In genomic region chr6:114321146-114321545, GRCm38 (mm10) we compare ENCODE assay signal across 26 mouse cellular contexts. TPM values are rescaled to one million over a fixed set of nuclear protein-coding genes. Genes with fewer than 3 reads are reported as not detected.
A peak's percentile ranks its signal among the peaks of the same experiment; 100 is the strongest.
DNase-seq lines count a peak whose midpoint lies in the region; ATAC-seq and TF ChIP-seq lines count a peak whose summit lies in the region.
"Had no signal": no experiment of that assay in that cellular context is flagged by ENCODE, and none has a peak within 500 bp of the region (broad histone marks: within the 10 kb centered on the region; RNA-seq: fewer than 3 reads in every experiment).

No protein-coding gene starts in this region.

- H3K9ac ChIP-seq in heart, postnatal 0 days (replicated peaks; ENCODE audit: low read depth, low read length): no peak overlapping the region
- no peak overlapping the region for H3K9ac ChIP-seq in CH12.LX (ENCODE audit: insufficient read depth, low read depth)
- no peak overlapping the region for H3K9ac ChIP-seq in MEL (ENCODE audit: control insufficient read depth, low read depth, low read length, poor library complexity, severe bottlenecking)
- H3K9ac ChIP-seq: heart, embryonic 13.5 days; liver, embryonic 13.5 days; midbrain, embryonic 15.5 days; neural tube, embryonic 15.5 days had no signal

- intact Hi-C loops in left cerebral cortex, adult 2 months (cut with DNase I): no loop called here
- intact Hi-C loops in left cerebral cortex, postnatal 4 days (cut with DNase I): no loop called here

- H3K27ac ChIP-seq in heart, postnatal 0 days (ENCODE audit: low read depth): no peak overlapping the region
- no peak overlapping the region for H3K27ac ChIP-seq in left cerebral cortex, adult 2 months
- H3K27ac ChIP-seq in CH12.LX (ENCODE audit: insufficient read depth, low read depth) (no peak overlapping the region), MEL (ENCODE audit: control insufficient read depth, low read depth, low read length) (no peak overlapping the region)
- H3K27ac ChIP-seq: heart, embryonic 13.5 days; liver, embryonic 13.5 days; midbrain, embryonic 15.5 days had no signal

- dilution Hi-C loops in CH12.LX (cut with MboI; ENCODE audit: extremely low pct_ligation_motif_present, extremely low pct_unique_long_range_greater_than_20kb, low sequenced_read_pairs): no loop called here

- no peaks in the 10 kb centered on the region for H3K27me3 ChIP-seq in heart, postnatal 0 days (ENCODE audit: control insufficient read depth, insufficient read depth, low read length)
- H3K27me3 ChIP-seq in CH12.LX (replicated peaks): peaks cover 61% of the 10 kb centered on the region
- no peaks in the 10 kb centered on the region for H3K27me3 ChIP-seq in MEL (ENCODE audit: control insufficient read depth in 1 of 2, insufficient read depth in 2 of 2, low read length in 2 of 2)
- H3K27me3 ChIP-seq: heart, embryonic 13.5 days; liver, embryonic 13.5 days; midbrain, embryonic 15.5 days; neural tube, embryonic 15.5 days had no signal

- H3K36me3 ChIP-seq in heart, postnatal 0 days (replicated peaks; ENCODE audit: control insufficient read depth, insufficient read depth, low read length): no peaks in the 10 kb centered on the region
- no peaks in the 10 kb centered on the region for H3K36me3 ChIP-seq in CH12.LX (replicated peaks in 1 of 2; ENCODE audit: control insufficient read depth in 1 of 2, insufficient read depth in 1 of 2, low read length in 1 of 2)
- H3K36me3 ChIP-seq in MEL (ENCODE audit: control insufficient read depth in 1 of 2, insufficient read depth in 2 of 2, low read length in 2 of 2): no peaks in the 10 kb centered on the region
- H3K36me3 ChIP-seq: heart, embryonic 13.5 days; liver, embryonic 13.5 days; midbrain, embryonic 15.5 days had no signal

- WGBS in heart, postnatal 0 days: 84% methylated on average over 3 of the region's 3 CpGs

- no peak overlapping the region for H3K4me3 ChIP-seq in heart, postnatal 0 days (ENCODE audit: low read depth, low read length)
- no peak overlapping the region for H3K4me3 ChIP-seq in left cerebral cortex, adult 2 months
- H3K4me3 ChIP-seq in CH12.LX (replicated peaks in 1 of 3; ENCODE audit: low read depth in 2 of 3, low read length in 2 of 3, poor library complexity in 1 of 3): no peak overlapping the region
- no peak overlapping the region for H3K4me3 ChIP-seq in MEL (ENCODE audit: control insufficient read depth in 1 of 2, insufficient read depth in 1 of 2, low read depth in 2 of 2, low read length in 2 of 2)
- H3K4me3 ChIP-seq: heart, embryonic 13.5 days; liver, embryonic 13.5 days; megakaryocyte, embryonic 14.5 days; midbrain, embryonic 15.5 days; neural tube, embryonic 15.5 days had no signal

- TF ChIP-seq CTCF in heart, postnatal 0 days (IDR thresholded peaks at IDR 0.05; ENCODE audit: low read depth): 0 out of 2 replicates have a peak, but pooled peaks have one; percentile 7
- TF ChIP-seq CTCF in left cerebral cortex, adult 2 months (IDR thresholded peaks at IDR 0.05): peak; percentile 34
- TF ChIP-seq CTCF in CH12.LX (conservative IDR thresholded peaks at IDR 0.05 in 1 of 2, IDR thresholded peaks at IDR 0.05 in 1 of 2; ENCODE audit: low read depth in 2 of 2, low read length in 2 of 2) (peak; percentile 37 to 53; a peak in 3 of 4 replicates), MEL (IDR thresholded peaks at IDR 0.05 in 2 of 3, conservative IDR thresholded peaks at IDR 0.05 in 1 of 3; ENCODE audit: control insufficient read depth in 1 of 3, insufficient read depth in 1 of 3, low read depth in 2 of 3, low read length in 3 of 3, poor library complexity in 1 of 3, severe bottlenecking in 1 of 3) (peak; percentile 15 to 36 (median 32); a peak in 5 of 6 replicates)

- no peak for ATAC-seq in heart, postnatal 0 days (ENCODE audit: insufficient read depth, low read depth)
- ATAC-seq: forebrain, embryonic 16.5 days; inflammation-experienced regulatory T-cells, adult 6 months; midbrain, embryonic 15.5 days; Patski had no signal

- in situ Hi-C loops in CH12.LX (cut with MboI; ENCODE audit: low pct_ligation_motif_present, low pct_unique_long_range_greater_than_20kb, low sequenced_read_pairs): no loop called here

- TF ChIP-seq POLR2A in CH12.LX (IDR thresholded peaks at IDR 0.05; ENCODE audit: low read depth, low read length) (no peak), MEL (IDR thresholded peaks at IDR 0.05; ENCODE audit: control insufficient read depth in 1 of 2, insufficient read depth in 1 of 2, low read depth in 1 of 2, low read length in 2 of 2, poor library complexity in 1 of 2) (no peak)

- TF ChIP-seq RAD21 in CH12.LX (IDR thresholded peaks at IDR 0.05; ENCODE audit: low read depth, low read length) (no peak; the same call in 1 of the 2 replicates), MEL (IDR thresholded peaks at IDR 0.05; ENCODE audit: low read depth, low read length) (peak; percentile 24)

- 0 out of 2 replicates have a peak, but pooled peaks cover 7% of the 10 kb centered on the region for H3K9me3 ChIP-seq in heart, postnatal 0 days (replicated peaks; ENCODE audit: control insufficient read depth, low read length)
- peaks cover 4% of the 10 kb centered on the region for H3K9me3 ChIP-seq in CH12.LX (replicated peaks; ENCODE audit: low read length)
- no peaks in the 10 kb centered on the region for H3K9me3 ChIP-seq in MEL (replicated peaks; ENCODE audit: insufficient read depth, low read length)
- H3K9me3 ChIP-seq: midbrain, embryonic 15.5 days; neural tube, embryonic 15.5 days had no signal

- TF ChIP-seq EP300 in heart, postnatal 0 days (IDR thresholded peaks at IDR 0.05; ENCODE audit: low read depth): no peak
- no peak for TF ChIP-seq EP300 in CH12.LX (IDR thresholded peaks at IDR 0.05; ENCODE audit: low read length)
- no peak for TF ChIP-seq EP300 in MEL (IDR thresholded peaks at IDR 0.05; ENCODE audit: low read depth in 1 of 2, low read length in 2 of 2)

- DNase-seq in heart, postnatal 0 days (ENCODE audit: low spot score): no peak
- DNase-seq in heart, postnatal 4 days: no peak
- DNase-seq in left cerebral cortex, adult 2 months (ENCODE audit: extremely low spot score in 1 of 2, low spot score in 2 of 2): no peak
- DNase-seq in left cerebral cortex, postnatal 4 days: no peak
- DNase-seq in CH12.LX (ENCODE audit: extremely low read depth) (peak; percentile 2), MEL (ENCODE audit: low read depth, low spot score) (peak; percentile 8)
- no peak for DNase-seq in urinary bladder, adult 2 months (ENCODE audit: low spot score)
- DNase-seq in kidney, adult 18-20 months: no peak
- DNase-seq: adrenal gland, postnatal 25 days; cerebellum, adult 11-12 months; cerebellum, postnatal 25 days; embryo, embryonic 11 days; heart, postnatal 36 days; liver, embryonic 13.5 days; lung, postnatal 14 days; right cerebral cortex, postnatal 14 days; thymus, adult 2 months had no signal

- no peaks in the 10 kb centered on the region for H3K79me2 ChIP-seq in CH12.LX (replicated peaks; ENCODE audit: control insufficient read depth, extremely low read depth, insufficient read depth, poor library complexity, severe bottlenecking)
- H3K79me2 ChIP-seq in MEL (ENCODE audit: control insufficient read depth, insufficient read depth, low read length, poor library complexity): no peaks in the 10 kb centered on the region

- H3K4me1 ChIP-seq in heart, postnatal 0 days (ENCODE audit: control insufficient read depth, insufficient read depth): no peaks in the 10 kb centered on the region
- H3K4me1 ChIP-seq in CH12.LX (ENCODE audit: control insufficient read depth in 1 of 2, insufficient read depth in 2 of 2) (no peaks in the 10 kb centered on the region), MEL (ENCODE audit: control insufficient read depth in 1 of 2, insufficient read depth in 2 of 2, low read length in 2 of 2) (no peaks in the 10 kb centered on the region)
- H3K4me1 ChIP-seq: heart, embryonic 13.5 days; liver, embryonic 13.5 days; megakaryocyte, embryonic 14.5 days; midbrain, embryonic 15.5 days had no signal

- H3K4me2 ChIP-seq in heart, postnatal 0 days (ENCODE audit: low read depth, low read length): no peak overlapping the region
- H3K4me2 ChIP-seq in CH12.LX (ENCODE audit: insufficient read depth, low read depth, poor library complexity, severe bottlenecking): no peak overlapping the region
- H3K4me2 ChIP-seq: heart, embryonic 13.5 days; liver, embryonic 13.5 days; midbrain, embryonic 15.5 days; neural tube, embryonic 15.5 days had no signal

TF ChIP-seq in CH12.LX, 34 proteins besides CTCF, POLR2A, EP300 and RAD21:
- TF ChIP-seq ETS1 (conservative IDR thresholded peaks at IDR 0.05; ENCODE audit: low read depth, low read length) (no peak), HCFC1 (IDR thresholded peaks at IDR 0.05; ENCODE audit: low read depth, low read length) (no peak), ELF1 (IDR thresholded peaks at IDR 0.05; ENCODE audit: low read depth, low read length) (no peak), MEF2A (IDR thresholded peaks at IDR 0.05; ENCODE audit: borderline replicate concordance, low read depth, low read length) (no peak)

TF ChIP-seq in MEL, 35 proteins besides CTCF, POLR2A, EP300 and RAD21:
- TF ChIP-seq MYC (IDR thresholded peaks at IDR 0.05; ENCODE audit: low read depth, low read length) (no peak), MAFK (IDR thresholded peaks at IDR 0.05; ENCODE audit: borderline replicate concordance, low read depth, low read length) (no peak), BHLHE40 (IDR thresholded peaks at IDR 0.05; ENCODE audit: borderline replicate concordance, low read depth, low read length) (no peak), ELF1 (IDR thresholded peaks at IDR 0.05; ENCODE audit: low read depth, low read length) (no peak), CHD1 (IDR thresholded peaks at IDR 0.05; ENCODE audit: low read depth, low read length) (no peak), POLR2AphosphoS5 (IDR thresholded peaks at IDR 0.05; ENCODE audit: borderline replicate concordance, low read depth, low read length) (no peak), TBP (IDR thresholded peaks at IDR 0.05; ENCODE audit: low read depth, low read length) (no peak), TAL1 (IDR thresholded peaks at IDR 0.05; ENCODE audit: low read length) (no peak)
TF ChIP-seq in MEL: peak in this region for 0.

RNA-seq across cellular contexts. Expression of gene Slc6a1, which starts 38.7 kb away (rescaled TPM):
- 0.27 and 0.34 TPM in 2 replicates for total RNA-seq in heart, postnatal 0 days (2014; rRNA removed; ENCODE audit: low replicate concordance)
- 0.05 TPM in 1 of 2 replicates, not detected in the other for polyA plus RNA-seq in heart, postnatal 0 days (2015; fragmentation: Nextera tagmentation; extraction: Ambion mirVana)
- total RNA-seq in heart, postnatal 4 days (2021): under 1 TPM; 0.18 to 0.29 TPM
- total RNA-seq in left cerebral cortex, adult 2 months (2021): 100 to 1,000 TPM; 292 to 305 TPM
- total RNA-seq in left cerebral cortex, postnatal 4 days (2021): 100 to 1,000 TPM; 190 to 242 TPM
- total RNA-seq in CH12.LX (2012; rRNA removed): 0.04 TPM in 1 of 2 replicates, not detected in the other
- total RNA-seq in CH12.LX (2014; rRNA removed): not detected in 2 replicates
- not detected in 2 replicates for polyA plus RNA-seq in CH12.LX (2012; ENCODE audit: insufficient read length, low read depth)
- total RNA-seq in MEL (2012; rRNA removed): not detected in 2 replicates
- polyA plus RNA-seq in MEL (2012; ENCODE audit: insufficient read depth in 1 of 2, insufficient read length in 2 of 2, low read depth in 1 of 2, low replicate concordance in 2 of 2, missing spikeins in 1 of 2): not detected
- polyA plus RNA-seq in urinary bladder, adult 2 months (2012; rRNA removed): 0.03 and 0.06 TPM in 2 replicates
- total RNA-seq: adrenal gland, postnatal 25 days; granulocyte monocyte progenitor cell, adult 5-6 weeks had no signal
- polyA plus RNA-seq: Patski; stomach, embryonic 14.5 days had no signal

Comparison
In these comparisons a context has a peak if more than half of its experiments do, and no peak if none do; other contexts are left out.
1. DNase-seq: peak in CH12.LX (single experiment) and MEL (single experiment); none in heart, postnatal 0 days (single experiment), heart, postnatal 4 days (single experiment), left cerebral cortex, adult 2 months (0 of 2), left cerebral cortex, postnatal 4 days (single experiment), urinary bladder, adult 2 months (single experiment) and kidney, adult 18-20 months (single experiment).
2. RNA of gene Slc6a1, which starts 38.7 kb away (total RNA-seq): 292 to 305 TPM in left cerebral cortex, adult 2 months and 190 to 242 TPM in left cerebral cortex, postnatal 4 days; 0.27 to 0.34 TPM in heart, postnatal 0 days, 0.18 to 0.29 TPM in heart, postnatal 4 days, 0.04 TPM in CH12.LX and not detected in MEL; every median in the first group is over 100 times any median in the second.
3. Peak in every context shown above with its lines, with median percentiles within 50 percentile points of each other: CTCF ChIP-seq.